Mouse (Mus musculus) monocyte, adult 2 months (primary cell): ENCODE results near the gene Taf4.

Experiments used
- DNase-seq, 2 experiments: peaks; one replicate each; pipeline ENCODE4 v3.0.0; 2022; ENCODE audit warnings: low spot score in 2 of 2, low read depth in 1 of 2

The Taf4 gene

DNA sequence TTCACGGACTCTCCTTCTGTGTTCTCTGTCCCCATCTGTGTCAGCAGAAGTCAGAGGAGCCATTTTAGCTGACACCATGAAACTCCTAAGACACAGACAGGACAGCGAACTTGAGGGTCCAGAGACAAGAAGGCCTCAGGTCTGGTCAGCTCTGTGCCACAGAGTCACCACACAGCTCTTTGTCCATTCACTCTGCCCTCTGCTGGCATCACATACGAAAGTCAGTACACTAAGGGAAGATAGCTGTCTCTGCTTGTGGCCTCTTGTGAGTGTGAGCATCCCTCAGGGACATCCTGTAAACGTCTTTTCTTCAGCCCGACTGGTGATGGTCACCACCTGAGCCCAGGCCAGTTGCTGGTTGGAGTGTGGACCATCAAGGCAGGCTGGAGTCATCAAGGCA, 111.3 kb downstream of the Taf4 start:
- DNase-seq, result no peak

DNA sequence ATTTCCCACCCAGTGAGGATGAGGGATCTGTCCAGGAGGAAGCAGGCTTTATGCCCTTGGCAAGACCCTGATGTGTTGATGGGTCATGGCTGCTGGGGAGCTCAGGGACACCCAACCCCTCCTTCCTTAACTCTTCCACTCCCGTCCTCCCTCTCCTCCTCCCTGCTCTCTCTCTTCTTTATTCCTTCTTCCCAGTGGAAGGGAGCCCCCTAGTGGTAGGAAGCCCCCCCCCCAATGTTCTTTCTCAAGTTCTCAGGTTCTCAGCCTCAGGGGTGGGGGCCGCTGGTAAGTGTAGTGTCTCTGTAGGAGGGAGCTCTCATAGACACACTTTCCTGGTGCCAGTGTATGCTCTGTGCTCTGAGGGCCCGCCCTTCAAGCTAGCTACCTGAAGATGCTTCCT, 113.2 kb downstream of the Taf4 start:
- no peak for DNase-seq

- no peak for DNase-seq
Observed at GRCm38 (mm10) chr2:179862676-179863075, 113.8 kb downstream of the Taf4 start.
